In the genomic region with DNA sequence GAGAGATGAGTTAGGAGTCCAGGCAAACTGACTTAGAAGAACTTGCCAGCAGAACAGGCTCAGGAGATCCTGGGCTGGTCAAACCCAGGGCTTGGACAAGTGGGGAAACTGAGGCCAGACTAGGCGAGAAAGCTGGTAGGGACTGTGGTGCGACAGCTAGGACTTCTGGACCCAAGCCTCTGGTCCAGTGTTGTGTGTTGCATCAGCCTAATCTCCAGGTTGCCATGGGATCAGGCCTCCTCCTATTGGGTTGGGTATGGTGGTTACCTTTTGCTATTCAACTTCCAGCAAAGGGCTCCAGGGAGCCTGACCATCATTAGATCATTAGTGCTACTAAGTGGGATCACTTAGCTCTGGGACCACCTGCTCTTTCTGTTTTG, we compare ENCODE assay signal across 8 mouse cellular contexts. TPM values are rescaled to one million over a fixed set of nuclear protein-coding genes. Genes with fewer than 3 reads are reported as not detected.
DNase-seq lines count a peak whose midpoint lies in the region; ATAC-seq lines count a peak whose summit lies in the region.

No protein-coding gene starts in this region.

- H3K4me3 ChIP-seq in megakaryocyte, embryonic 14.5 days (replicated peaks), result peak overlapping the region; percentile 95
- peak overlapping the region; percentile 68 for H3K4me3 ChIP-seq in embryonic facial prominence, embryonic 15.5 days (replicated peaks)
- H3K4me3 ChIP-seq in limb, embryonic 11.5 days (ENCODE audit: low read depth, low read length), result peak overlapping the region; percentile 70

- H3K27me3 ChIP-seq in megakaryocyte, embryonic 14.5 days (replicated peaks), result no peaks in the 10 kb centered on the region
- H3K27me3 ChIP-seq in embryonic facial prominence, embryonic 15.5 days, result no peaks in the 10 kb centered on the region
- H3K27me3 ChIP-seq in limb, embryonic 11.5 days (ENCODE audit: control insufficient read depth, insufficient read depth, low read length), result no peaks in the 10 kb centered on the region

- peaks cover 81% of the 10 kb centered on the region for H3K4me1 ChIP-seq in megakaryocyte, embryonic 14.5 days
- peaks cover 15% of the 10 kb centered on the region for H3K4me1 ChIP-seq in embryonic facial prominence, embryonic 15.5 days
- H3K4me1 ChIP-seq in limb, embryonic 11.5 days (ENCODE audit: control insufficient read depth, insufficient read depth, low read length), result no peaks in the 10 kb centered on the region

- peak overlapping the region; percentile 68 for H3K4me2 ChIP-seq in embryonic facial prominence, embryonic 15.5 days (replicated peaks)
- peak overlapping the region; percentile 69 for H3K4me2 ChIP-seq in limb, embryonic 11.5 days (ENCODE audit: low read depth, severe bottlenecking)

- 66% methylated on average over 2 of the region's 2 CpGs for WGBS in embryonic facial prominence, embryonic 15.5 days
- WGBS in limb, embryonic 11.5 days, result 76% methylated on average over 2 of the region's 2 CpGs

- peaks cover 6% of the 10 kb centered on the region for H3K36me3 ChIP-seq in megakaryocyte, embryonic 14.5 days (replicated peaks; ENCODE audit: low read length)
- H3K36me3 ChIP-seq in embryonic facial prominence, embryonic 15.5 days, result no peaks in the 10 kb centered on the region
- H3K36me3 ChIP-seq in limb, embryonic 11.5 days (ENCODE audit: control insufficient read depth, insufficient read depth, low read length), result no peaks in the 10 kb centered on the region

- DNase-seq in limb, embryonic 11.5 days (ENCODE audit: low spot score), result no peak
- peak; percentile 8 for DNase-seq in retina, postnatal 1 day
- DNase-seq in layer of hippocampus, postnatal 14 days (ENCODE audit: low spot score in 2 of 2), result no peak
- no peak for DNase-seq in left cerebral cortex, adult 18-20 months (ENCODE audit: low spot score in 2 of 2)
- no peak for DNase-seq in cerebellum, postnatal 25 days

- H3K9ac ChIP-seq in embryonic facial prominence, embryonic 15.5 days, result no peak overlapping the region; the same call in 1 of the 2 replicates
- H3K9ac ChIP-seq in limb, embryonic 11.5 days (ENCODE audit: low read length), result no peak overlapping the region; the same call in 1 of the 2 replicates

- no peaks in the 10 kb centered on the region for H3K9me3 ChIP-seq in megakaryocyte, embryonic 14.5 days
- no peaks in the 10 kb centered on the region for H3K9me3 ChIP-seq in embryonic facial prominence, embryonic 15.5 days (replicated peaks)
- no peaks in the 10 kb centered on the region for H3K9me3 ChIP-seq in limb, embryonic 11.5 days (ENCODE audit: control insufficient read depth, low read length)

- no peak for ATAC-seq in megakaryocyte, adult 5-6 weeks (ENCODE audit: poor library complexity, severe bottlenecking)
- ATAC-seq in embryonic facial prominence, embryonic 15.5 days (ENCODE audit: insufficient number of reproducible peaks, low FRiP score, low TSS enrichment, low read depth), result no peak
- no peak for ATAC-seq in limb, embryonic 11.5 days (ENCODE audit: insufficient number of reproducible peaks, low FRiP score, low TSS enrichment, low read depth)

- no peak overlapping the region for H3K27ac ChIP-seq in embryonic facial prominence, embryonic 15.5 days (replicated peaks)
- H3K27ac ChIP-seq in limb, embryonic 11.5 days (replicated peaks; ENCODE audit: low read depth, low read length), result no peak overlapping the region

RNA-seq across cellular contexts. Expression of gene Otub2, which starts 0.9 kb away (rescaled TPM):
- 0.66 and 0.79 TPM in 2 replicates for polyA plus RNA-seq in megakaryocyte, embryonic 14.5 days (2012; ENCODE audit: insufficient read depth, low replicate concordance)
- total RNA-seq in megakaryocyte, adult 5-6 weeks (2015), result 1.1 and 1.4 TPM in 2 replicates
- 0.77 and 1.1 TPM in 2 replicates for total RNA-seq in megakaryocyte, adult 5-6 weeks (2017)
- polyA plus RNA-seq in embryonic facial prominence, embryonic 15.5 days (2015; fragmentation: Nextera tagmentation; extraction: Ambion mirVana), result 12.2 and 13.7 TPM in 2 replicates
- 11.2 and 11.3 TPM in 2 replicates for polyA plus RNA-seq in limb, embryonic 11.5 days (2014; fragmentation: Nextera tagmentation; extraction: Ambion mirVana)
- total RNA-seq in layer of hippocampus, postnatal 14 days (2021), result 10 to 100 TPM; 45.3 to 47.3 TPM
- total RNA-seq in left cerebral cortex, adult 18-20 months (2021), result 10 to 100 TPM; 32.7 to 38.9 TPM

RNA-seq across cellular contexts. Expression of gene 9330161L09Rik, which starts 18.3 kb away (rescaled TPM):
- 0.28 TPM in 1 of 2 replicates, not detected in the other for polyA plus RNA-seq in megakaryocyte, embryonic 14.5 days (2012; ENCODE audit: insufficient read depth, low replicate concordance)
- total RNA-seq in megakaryocyte, adult 5-6 weeks (2015), result 0.94 TPM in 1 of 2 replicates, not detected in the other
- 0.89 and 1.4 TPM in 2 replicates for total RNA-seq in megakaryocyte, adult 5-6 weeks (2017)
- polyA plus RNA-seq in embryonic facial prominence, embryonic 15.5 days (2015; fragmentation: Nextera tagmentation; extraction: Ambion mirVana), result 0.28 and 0.49 TPM in 2 replicates
- 0.58 and 1.0 TPM in 2 replicates for polyA plus RNA-seq in limb, embryonic 11.5 days (2014; fragmentation: Nextera tagmentation; extraction: Ambion mirVana)
- 1 to 10 TPM; 2.0 to 3.4 TPM for total RNA-seq in layer of hippocampus, postnatal 14 days (2021)
- 1 to 10 TPM; 3.0 to 3.9 TPM for total RNA-seq in left cerebral cortex, adult 18-20 months (2021)

RNA-seq across cellular contexts. Expression of gene Asb2, which starts 33.5 kb away (rescaled TPM):
- polyA plus RNA-seq in megakaryocyte, embryonic 14.5 days (2012; ENCODE audit: insufficient read depth, low replicate concordance), result 1.7 TPM in 1 of 2 replicates, not detected in the other
- 0.11 and 0.27 TPM in 2 replicates for total RNA-seq in megakaryocyte, adult 5-6 weeks (2015)
- total RNA-seq in megakaryocyte, adult 5-6 weeks (2017), result 0.33 TPM in 1 of 2 replicates, not detected in the other
- 7.5 and 10.1 TPM in 2 replicates for polyA plus RNA-seq in embryonic facial prominence, embryonic 15.5 days (2015; fragmentation: Nextera tagmentation; extraction: Ambion mirVana)
- 0.87 and 1.4 TPM in 2 replicates for polyA plus RNA-seq in limb, embryonic 11.5 days (2014; fragmentation: Nextera tagmentation; extraction: Ambion mirVana)
- total RNA-seq in layer of hippocampus, postnatal 14 days (2021), result 1 to 10 TPM; 1.9 TPM
- total RNA-seq in left cerebral cortex, adult 18-20 months (2021), result 1 to 10 TPM; 3.2 to 3.5 TPM

RNA-seq across cellular contexts. Expression of gene Ddx24, which starts 36.3 kb away (rescaled TPM):
- 8.3 and 20.3 TPM in 2 replicates for polyA plus RNA-seq in megakaryocyte, embryonic 14.5 days (2012; ENCODE audit: insufficient read depth, low replicate concordance)
- total RNA-seq in megakaryocyte, adult 5-6 weeks (2015), result 53.0 and 58.9 TPM in 2 replicates
- 63.8 and 73.0 TPM in 2 replicates for total RNA-seq in megakaryocyte, adult 5-6 weeks (2017)
- 103 and 105 TPM in 2 replicates for polyA plus RNA-seq in embryonic facial prominence, embryonic 15.5 days (2015; fragmentation: Nextera tagmentation; extraction: Ambion mirVana)
- 102 and 105 TPM in 2 replicates for polyA plus RNA-seq in limb, embryonic 11.5 days (2014; fragmentation: Nextera tagmentation; extraction: Ambion mirVana)
- total RNA-seq in layer of hippocampus, postnatal 14 days (2021), result 100 to 1,000 TPM; 166 to 196 TPM
- total RNA-seq in left cerebral cortex, adult 18-20 months (2021), result 100 to 1,000 TPM; 235 to 238 TPM

RNA-seq across cellular contexts. Expression of gene Ifi27, which starts 44.7 kb away (rescaled TPM):
- 4.1 TPM in 1 of 2 replicates, not detected in the other for polyA plus RNA-seq in megakaryocyte, embryonic 14.5 days (2012; ENCODE audit: insufficient read depth, low replicate concordance)
- total RNA-seq in megakaryocyte, adult 5-6 weeks (2015), result 46.3 and 55.9 TPM in 2 replicates
- total RNA-seq in megakaryocyte, adult 5-6 weeks (2017), result 19.3 and 26.8 TPM in 2 replicates
- polyA plus RNA-seq in embryonic facial prominence, embryonic 15.5 days (2015; fragmentation: Nextera tagmentation; extraction: Ambion mirVana), result 72.9 and 77.5 TPM in 2 replicates
- polyA plus RNA-seq in limb, embryonic 11.5 days (2014; fragmentation: Nextera tagmentation; extraction: Ambion mirVana), result 0.70 and 1.2 TPM in 2 replicates
- 10 to 100 TPM; 54.1 to 54.8 TPM for total RNA-seq in layer of hippocampus, postnatal 14 days (2021)
- 10 to 100 TPM; 85.7 to 89.8 TPM for total RNA-seq in left cerebral cortex, adult 18-20 months (2021)

Comparison
In these comparisons a context has a peak if more than half of its experiments do, and no peak if none do; other contexts are left out.
1. RNA of gene Otub2, which starts 0.9 kb away (total RNA-seq): 45.3 to 47.3 TPM in layer of hippocampus, postnatal 14 days and 32.7 to 38.9 TPM in left cerebral cortex, adult 18-20 months; 0.77 to 1.4 TPM in megakaryocyte, adult 5-6 weeks; every median in the first group is over 10 times any median in the second.
2. Peak in every context shown above with its lines, with median percentiles within 50 percentile points of each other: H3K4me3 ChIP-seq.